ENCODE assay signal across 15 mouse cellular contexts in the genomic region with DNA sequence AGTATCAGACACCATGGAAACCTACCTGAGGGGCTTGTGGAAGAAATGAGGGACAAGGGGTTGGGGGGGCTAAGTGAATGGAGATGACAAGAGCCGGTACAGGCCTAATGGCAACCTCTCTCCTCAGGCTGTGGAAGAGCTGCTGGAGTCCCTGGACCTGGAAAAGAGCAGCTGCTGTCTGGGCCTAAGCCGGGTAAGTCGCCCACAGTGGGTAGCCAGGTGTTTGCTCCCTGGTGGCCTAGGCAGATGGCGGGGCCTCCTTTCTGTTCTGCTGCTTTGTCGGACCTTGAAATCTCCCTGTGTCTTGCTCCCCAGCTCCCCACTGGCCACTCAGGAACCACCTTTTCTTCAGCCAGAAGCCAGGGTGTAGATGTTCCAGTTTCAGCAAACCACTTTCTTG. TPM values are rescaled to one million over a fixed set of nuclear protein-coding genes. Genes with fewer than 3 reads are reported as not detected.
A peak's percentile ranks its signal among the peaks of the same experiment; 100 is the strongest.
DNase-seq lines count a peak whose midpoint lies in the region; ATAC-seq and TF ChIP-seq lines count a peak whose summit lies in the region.
"Had no signal": no experiment of that assay in that cellular context is flagged by ENCODE, and none has a peak within 500 bp of the region (broad histone marks: within the 10 kb centered on the region; RNA-seq: fewer than 3 reads in every experiment).

No protein-coding gene starts in this region.

- no peak for TF ChIP-seq CTCF in embryonic fibroblast, embryonic 13.5 days (IDR thresholded peaks at IDR 0.05; ENCODE audit: borderline replicate concordance, insufficient read depth, low read length)

- no peak overlapping the region for H3K4me2 ChIP-seq in heart, embryonic 15.5 days
- no peak overlapping the region for H3K4me2 ChIP-seq in limb, embryonic 11.5 days (ENCODE audit: low read depth, severe bottlenecking)
- H3K4me2 ChIP-seq in stomach, embryonic 14.5 days (replicated peaks; ENCODE audit: low read depth, low read length): no peak overlapping the region
- H3K4me2 ChIP-seq: liver, embryonic 12.5 days; neural tube, embryonic 15.5 days had no signal

- TF ChIP-seq POLR2A in embryonic fibroblast, embryonic 13.5 days (IDR thresholded peaks at IDR 0.05; ENCODE audit: low read depth, low read length): no peak

- peaks cover 18% of the 10 kb centered on the region for H3K4me1 ChIP-seq in heart, embryonic 15.5 days (replicated peaks)
- H3K4me1 ChIP-seq in limb, embryonic 11.5 days (ENCODE audit: control insufficient read depth, insufficient read depth, low read length): peaks cover 17% of the 10 kb centered on the region
- H3K4me1 ChIP-seq in limb, embryonic 10.5 days: peaks cover 26% of the 10 kb centered on the region
- peaks cover 9% of the 10 kb centered on the region; the same call in 1 of the 2 replicates for H3K4me1 ChIP-seq in embryonic fibroblast, embryonic 13.5 days (ENCODE audit: control insufficient read depth, insufficient read depth, low read length)
- peaks cover 10% of the 10 kb centered on the region for H3K4me1 ChIP-seq in stomach, embryonic 14.5 days (ENCODE audit: control insufficient read depth, insufficient read depth, low read length)
- H3K4me1 ChIP-seq: liver, embryonic 12.5 days had no signal

- WGBS in heart, embryonic 15.5 days: 71% methylated on average over 5 of the region's 5 CpGs
- 63% methylated on average over 5 of the region's 5 CpGs for WGBS in limb, embryonic 11.5 days
- WGBS in limb, embryonic 10.5 days: 69% methylated on average over 5 of the region's 5 CpGs
- WGBS in stomach, embryonic 14.5 days: 79% methylated on average over 5 of the region's 5 CpGs

- no peaks in the 10 kb centered on the region for H3K9me3 ChIP-seq in heart, embryonic 15.5 days (replicated peaks)
- no peaks in the 10 kb centered on the region for H3K9me3 ChIP-seq in limb, embryonic 11.5 days (ENCODE audit: control insufficient read depth, low read length)
- H3K9me3 ChIP-seq in limb, embryonic 10.5 days (replicated peaks): no peaks in the 10 kb centered on the region
- no peaks in the 10 kb centered on the region for H3K9me3 ChIP-seq in stomach, embryonic 14.5 days (ENCODE audit: control insufficient read depth, low read depth, low read length)
- H3K9me3 ChIP-seq: liver, embryonic 12.5 days; neural tube, embryonic 15.5 days had no signal

- H3K27ac ChIP-seq in heart, embryonic 15.5 days: peak overlapping the region; percentile 81
- 0 out of 2 replicates have a peak overlapping the region, but pooled peaks have one; percentile 23 for H3K27ac ChIP-seq in limb, embryonic 11.5 days (replicated peaks; ENCODE audit: low read depth, low read length)
- no peak overlapping the region; the same call in 1 of the 2 replicates for H3K27ac ChIP-seq in limb, embryonic 10.5 days
- H3K27ac ChIP-seq in embryonic fibroblast, embryonic 13.5 days (ENCODE audit: insufficient read depth, low read length): 0 out of 2 replicates have a peak overlapping the region, but pooled peaks have one; percentile 22
- peak overlapping the region; percentile 18; the same call in 1 of the 2 replicates for H3K27ac ChIP-seq in stomach, embryonic 14.5 days (ENCODE audit: low read length)
- H3K27ac ChIP-seq: left cerebral cortex, adult 2 months; liver, embryonic 12.5 days; neural tube, embryonic 15.5 days had no signal

- no peak overlapping the region for H3K4me3 ChIP-seq in heart, embryonic 15.5 days
- H3K4me3 ChIP-seq in limb, embryonic 11.5 days (ENCODE audit: low read depth, low read length): no peak overlapping the region
- H3K4me3 ChIP-seq in limb, embryonic 10.5 days: no peak overlapping the region
- H3K4me3 ChIP-seq in embryonic fibroblast, embryonic 13.5 days (ENCODE audit: insufficient read depth, low read length): no peak overlapping the region
- no peak overlapping the region for H3K4me3 ChIP-seq in stomach, embryonic 14.5 days (ENCODE audit: low read depth, low read length)
- H3K4me3 ChIP-seq: left cerebral cortex, adult 2 months; liver, embryonic 12.5 days; neural tube, embryonic 15.5 days had no signal

- H3K36me3 ChIP-seq in heart, embryonic 15.5 days: peaks cover 78% of the 10 kb centered on the region
- peaks cover 12% of the 10 kb centered on the region; the same call in 1 of the 2 replicates for H3K36me3 ChIP-seq in limb, embryonic 11.5 days (ENCODE audit: control insufficient read depth, insufficient read depth, low read length)
- H3K36me3 ChIP-seq in limb, embryonic 10.5 days: peaks cover 66% of the 10 kb centered on the region
- H3K36me3 ChIP-seq in stomach, embryonic 14.5 days (ENCODE audit: control insufficient read depth, insufficient read depth, low read length): peaks cover 16% of the 10 kb centered on the region; the same call in 1 of the 2 replicates

- H3K27me3 ChIP-seq in heart, embryonic 15.5 days: no peaks in the 10 kb centered on the region
- no peaks in the 10 kb centered on the region for H3K27me3 ChIP-seq in limb, embryonic 11.5 days (ENCODE audit: control insufficient read depth, insufficient read depth, low read length)
- peaks cover 56% of the 10 kb centered on the region for H3K27me3 ChIP-seq in limb, embryonic 10.5 days (ENCODE audit: low read depth, poor library complexity, severe bottlenecking)
- H3K27me3 ChIP-seq in stomach, embryonic 14.5 days (ENCODE audit: control insufficient read depth, insufficient read depth, low read length): no peaks in the 10 kb centered on the region
- H3K27me3 ChIP-seq: liver, embryonic 12.5 days; neural tube, embryonic 15.5 days had no signal

- no peak for ATAC-seq in heart, embryonic 15.5 days (replicated peaks; ENCODE audit: insufficient number of reproducible peaks, insufficient read depth, low FRiP score, low read depth)
- ATAC-seq in limb, embryonic 11.5 days (ENCODE audit: insufficient number of reproducible peaks, low FRiP score, low TSS enrichment, low read depth): no peak
- no peak for ATAC-seq in stomach, embryonic 14.5 days (ENCODE audit: insufficient number of reproducible peaks, insufficient read depth, low FRiP score, low read depth)
- ATAC-seq: activated CD4-positive, CD25-positive, alpha-beta regulatory T cell, adult 4 months; liver, embryonic 12.5 days; midbrain, embryonic 16.5 days had no signal

- no peak overlapping the region for H3K9ac ChIP-seq in heart, embryonic 15.5 days
- no peak overlapping the region for H3K9ac ChIP-seq in limb, embryonic 11.5 days (ENCODE audit: low read length)
- H3K9ac ChIP-seq in stomach, embryonic 14.5 days (replicated peaks; ENCODE audit: low read depth, low read length): no peak overlapping the region
- H3K9ac ChIP-seq: liver, embryonic 12.5 days; neural tube, embryonic 15.5 days had no signal

- DNase-seq in heart, postnatal 4 days: no peak
- no peak for DNase-seq in limb, embryonic 11.5 days (ENCODE audit: low spot score)
- DNase-seq in limb, embryonic 10.5 days (ENCODE audit: low spot score): no peak
- no peak for DNase-seq in spleen, postnatal 4 days (ENCODE audit: low spot score in 2 of 2)
- DNase-seq: cerebellum, adult 18-20 months; thymus, postnatal 25 days had no signal

RNA-seq across cellular contexts. Expression of a gene that starts 48.7 kb away (rescaled TPM):
- 0.93 and 1.4 TPM in 2 replicates for polyA plus RNA-seq in heart, embryonic 15.5 days (2015; fragmentation: Nextera tagmentation; extraction: Ambion mirVana)
- not detected for total RNA-seq in heart, postnatal 4 days (2021)
- polyA plus RNA-seq in limb, embryonic 11.5 days (2014; fragmentation: Nextera tagmentation; extraction: Ambion mirVana): 0.47 and 0.68 TPM in 2 replicates
- 1.1 and 1.4 TPM in 2 replicates for polyA plus RNA-seq in limb, embryonic 10.5 days (2016; fragmentation: Nextera tagmentation; extraction: Ambion mirVana)
- not detected in 2 replicates for polyA plus RNA-seq in embryonic fibroblast, embryonic 13.5 days (2011; ENCODE audit: insufficient read length, low read depth, missing spikeins)
- 1.2 and 1.5 TPM in 2 replicates for polyA plus RNA-seq in stomach, embryonic 14.5 days (2014; fragmentation: Nextera tagmentation; extraction: Ambion mirVana)
- total RNA-seq: heart, postnatal 14 days; left cerebral cortex, adult 2 months had no signal

RNA-seq across cellular contexts. Expression of a gene that starts 57.6 kb away (rescaled TPM):
- polyA plus RNA-seq in heart, embryonic 15.5 days (2015; fragmentation: Nextera tagmentation; extraction: Ambion mirVana): 3.0 and 3.3 TPM in 2 replicates
- total RNA-seq in heart, postnatal 4 days (2021): 1 to 10 TPM; 1.9 to 2.5 TPM
- polyA plus RNA-seq in limb, embryonic 11.5 days (2014; fragmentation: Nextera tagmentation; extraction: Ambion mirVana): 0.30 and 0.72 TPM in 2 replicates
- 0.34 and 0.48 TPM in 2 replicates for polyA plus RNA-seq in limb, embryonic 10.5 days (2016; fragmentation: Nextera tagmentation; extraction: Ambion mirVana)
- not detected in 2 replicates for polyA plus RNA-seq in embryonic fibroblast, embryonic 13.5 days (2011; ENCODE audit: insufficient read length, low read depth, missing spikeins)
- polyA plus RNA-seq in stomach, embryonic 14.5 days (2014; fragmentation: Nextera tagmentation; extraction: Ambion mirVana): 13.4 and 14.2 TPM in 2 replicates
